Mouse (Mus musculus): ENCODE data around the gene Ttbk1. TPM values are rescaled to one million over a fixed set of nuclear protein-coding genes. Genes with fewer than 3 reads are reported as not detected.
"Not testable (repeated sequence)": the region's sequence is repeated elsewhere in the genome, so short reads cannot be mapped to it uniquely, and the experiment has no call there.

Ttbk1 gene
- 0.08 TPM in 1 of 2 replicates, not detected in the other for polyA plus RNA-seq (2015; fragmentation: Nextera tagmentation; extraction: Ambion mirVana)

DNA sequence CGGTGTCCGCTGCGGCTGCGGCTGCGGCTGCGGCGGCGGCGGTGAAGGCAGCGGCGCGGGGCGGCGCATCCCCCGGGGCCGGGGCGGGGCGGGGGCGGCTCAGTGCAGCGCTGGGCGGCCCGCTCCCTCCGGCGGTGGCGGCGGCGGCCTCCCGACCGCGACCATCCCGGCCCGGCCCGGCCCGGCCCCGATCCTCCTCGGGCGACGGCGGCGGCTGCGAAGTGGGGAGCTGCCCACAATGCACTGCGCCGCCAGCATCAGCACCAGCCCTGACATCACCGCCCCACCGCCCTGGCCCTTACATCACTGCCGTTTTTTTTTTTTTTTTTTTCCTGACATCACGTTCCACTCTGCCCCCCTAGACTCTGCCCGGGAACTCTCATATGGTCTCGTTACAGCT is at the start of gene Ttbk1:
Gene Ttbk1 (minus strand): TSS at position 245 of the 400 bp plus-strand sequence.
- no peak for DNase-seq (ENCODE audit: low spot score)

DNA sequence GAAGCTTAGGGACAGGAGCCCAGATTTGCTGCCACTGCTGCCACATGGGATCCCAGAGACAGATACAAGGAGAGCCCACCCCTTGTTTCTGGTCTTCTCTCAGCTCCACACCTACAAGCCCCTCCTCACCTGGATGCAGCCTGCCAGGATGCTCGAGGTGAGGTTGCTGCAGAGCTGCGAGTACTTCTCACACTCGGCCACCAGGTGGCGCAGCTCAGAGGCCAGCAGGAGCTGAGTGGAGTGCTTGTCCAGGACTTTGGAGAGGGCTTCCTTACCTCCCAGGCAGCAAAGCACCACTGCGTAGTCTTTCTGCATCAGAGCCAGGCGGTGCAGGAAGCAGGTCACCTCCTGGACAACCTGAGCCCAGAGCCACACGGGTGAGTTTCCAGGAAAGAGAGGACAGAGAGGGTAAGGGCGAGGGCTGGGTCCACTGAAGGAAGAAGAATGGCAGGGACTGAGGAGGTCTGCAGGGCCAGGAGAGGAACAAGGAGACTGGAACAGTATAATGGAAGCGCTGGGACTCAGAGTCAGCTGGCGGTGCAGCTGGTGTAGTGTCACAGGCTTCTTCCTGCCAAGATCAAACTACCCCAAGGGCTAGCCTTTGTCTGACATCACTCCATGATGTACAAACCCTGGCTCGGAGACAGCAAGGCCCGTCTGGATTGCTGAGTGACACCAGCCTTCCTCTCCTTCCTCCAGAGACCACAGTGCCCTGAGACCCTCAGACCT is 38.3 kb upstream of the Ttbk1 start:
- peak; percentile 74 for DNase-seq (ENCODE audit: low spot score)

DNA sequence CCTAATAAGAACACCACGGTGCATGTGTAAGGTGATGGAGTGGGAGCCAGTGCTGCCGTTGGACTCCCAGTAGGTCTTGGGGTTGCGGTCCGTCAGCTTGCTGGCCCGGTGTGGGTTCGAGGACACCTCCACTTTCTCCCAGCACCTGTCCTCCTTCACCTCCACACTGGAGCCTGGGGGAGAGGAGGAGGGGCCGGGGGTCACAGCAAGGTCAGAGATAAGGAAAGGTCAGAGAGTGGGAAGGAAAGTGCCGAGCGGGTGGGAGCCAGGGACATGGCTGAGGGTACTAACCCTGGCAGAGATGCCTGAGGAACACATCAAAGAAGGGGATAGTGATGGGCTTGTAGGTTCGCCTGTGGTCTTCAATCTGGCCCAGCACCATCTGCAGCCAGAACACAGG is 37.6 kb upstream of the Ttbk1 start:
- DNase-seq (ENCODE audit: low spot score): no peak

DNA sequence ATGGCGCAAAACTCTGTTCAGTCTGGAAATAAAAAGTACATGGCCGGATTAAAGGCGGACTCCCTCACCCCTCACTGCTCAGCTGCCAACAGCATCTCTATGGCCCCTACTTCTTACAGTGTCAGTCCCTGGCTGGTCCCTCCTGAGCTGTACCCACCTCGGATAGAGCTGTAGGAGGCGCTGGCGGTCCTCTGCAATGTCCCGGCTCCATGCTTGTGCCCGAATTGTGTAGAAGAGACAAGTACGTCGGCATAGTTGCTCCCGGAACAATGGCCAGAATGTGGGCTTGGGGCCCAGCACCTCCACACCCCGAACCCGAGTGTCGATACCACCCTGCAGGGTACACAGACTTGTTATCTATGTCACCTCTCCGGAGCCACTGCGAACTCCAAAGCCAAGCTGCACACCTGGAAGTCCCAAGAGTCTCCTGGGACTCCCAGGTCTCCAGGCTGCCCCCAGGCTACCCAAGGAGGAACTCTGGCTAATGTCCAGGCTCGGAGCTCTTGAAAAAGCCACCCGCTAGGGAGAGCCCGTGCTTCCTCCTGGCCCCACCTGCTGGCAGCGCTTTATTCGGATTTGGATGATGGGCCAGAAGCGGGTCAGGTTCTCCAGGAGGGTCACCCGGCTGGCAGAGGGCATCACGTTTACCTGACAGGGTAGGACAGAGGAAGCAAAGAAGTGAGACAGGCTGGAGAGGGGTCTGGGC is 34.6 kb upstream of the Ttbk1 start:
- no peak for DNase-seq (ENCODE audit: low spot score)

DNA sequence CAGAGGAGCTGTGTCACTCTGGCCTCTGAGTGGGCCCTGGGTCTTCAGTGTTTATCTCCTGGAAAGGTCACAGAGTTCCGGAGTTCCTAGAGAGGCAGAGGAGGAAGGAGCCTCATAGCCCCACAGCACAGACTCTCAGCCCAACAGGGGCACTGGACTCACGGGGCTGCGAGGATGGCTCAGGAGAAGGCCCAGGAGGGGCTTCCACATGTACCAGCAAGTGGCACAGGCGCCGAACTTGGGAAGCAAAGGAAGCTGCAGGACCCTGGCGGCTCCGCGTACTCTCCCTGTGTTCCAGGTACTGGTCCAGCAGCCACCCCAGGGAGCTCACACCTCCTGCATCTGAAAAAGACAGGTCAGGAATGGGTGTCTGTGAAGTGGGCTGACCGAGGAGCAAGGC is 33.7 kb upstream of the Ttbk1 start:
- no peak for DNase-seq (ENCODE audit: low spot score)

DNA sequence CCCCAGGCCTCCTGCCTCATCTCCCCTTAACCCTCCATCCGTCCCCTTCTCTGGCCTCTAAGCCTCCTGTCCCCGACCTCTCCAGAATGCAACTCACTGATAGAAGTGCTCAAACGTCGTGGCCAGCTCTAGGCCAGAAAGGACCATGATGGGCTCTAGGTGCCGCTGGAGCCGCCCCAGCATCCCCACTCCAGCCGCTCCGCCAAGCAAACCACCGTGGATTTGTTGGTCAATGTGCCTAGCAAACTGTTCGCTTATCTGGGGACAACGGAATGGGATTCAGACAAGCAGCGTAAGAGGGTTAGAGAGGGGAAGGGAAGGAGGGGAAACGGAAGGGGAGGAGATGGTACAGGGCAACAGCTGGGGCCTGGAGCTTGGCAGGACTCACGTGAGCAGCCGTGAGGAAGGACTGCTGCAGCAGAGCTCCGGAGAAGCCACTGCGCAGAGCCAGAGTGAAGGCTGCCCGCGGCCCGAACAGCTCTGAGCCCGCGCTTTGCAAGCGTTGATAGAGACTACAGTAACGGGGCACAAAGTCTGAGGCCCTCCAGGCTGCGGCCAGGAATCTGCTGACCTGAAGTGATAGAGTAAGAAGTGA is 33.0 kb upstream of the Ttbk1 start:
- DNase-seq (ENCODE audit: low spot score): peak; percentile 42

DNA sequence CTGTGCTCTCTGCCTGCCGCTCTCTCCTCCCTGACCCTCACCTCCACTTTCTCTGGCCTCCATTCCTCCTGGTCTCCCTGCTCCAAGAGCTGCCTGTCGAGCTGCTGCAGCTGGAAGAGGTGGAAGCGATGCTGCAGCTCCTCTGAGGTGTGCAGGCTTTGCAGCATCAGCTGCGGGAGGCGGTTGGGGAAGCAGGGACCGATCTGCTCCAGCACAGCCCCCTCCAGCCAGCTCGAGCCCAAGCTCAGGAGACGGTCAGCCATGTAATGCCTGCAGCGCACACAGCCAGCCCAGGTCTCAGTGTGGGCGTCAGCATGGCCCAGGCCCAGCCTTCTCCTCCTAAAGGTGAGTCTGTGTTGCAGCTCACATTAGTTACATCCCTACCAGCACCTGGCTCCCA is 32.5 kb upstream of the Ttbk1 start:
- no peak for DNase-seq (ENCODE audit: low spot score)

DNA sequence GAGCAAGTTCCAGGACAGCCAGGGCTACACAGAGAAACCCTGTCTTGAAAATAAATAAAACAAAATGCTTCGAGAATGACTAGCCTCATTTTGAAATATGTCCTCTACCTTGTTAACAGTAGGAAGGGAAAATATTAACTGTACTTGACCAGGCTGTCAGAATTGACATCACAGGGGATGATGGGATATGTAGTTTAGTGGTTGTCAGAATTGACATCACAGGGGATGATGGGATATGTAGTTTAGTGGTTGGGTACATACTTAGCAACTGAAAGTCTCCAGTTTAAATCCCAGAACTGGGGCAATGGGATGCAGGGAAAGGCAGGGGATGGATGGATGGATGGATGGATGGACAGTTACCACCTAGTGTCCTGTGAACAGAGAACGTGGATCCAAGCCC is 25.9 kb upstream of the Ttbk1 start:
- DNase-seq (ENCODE audit: low spot score): no peak

DNA sequence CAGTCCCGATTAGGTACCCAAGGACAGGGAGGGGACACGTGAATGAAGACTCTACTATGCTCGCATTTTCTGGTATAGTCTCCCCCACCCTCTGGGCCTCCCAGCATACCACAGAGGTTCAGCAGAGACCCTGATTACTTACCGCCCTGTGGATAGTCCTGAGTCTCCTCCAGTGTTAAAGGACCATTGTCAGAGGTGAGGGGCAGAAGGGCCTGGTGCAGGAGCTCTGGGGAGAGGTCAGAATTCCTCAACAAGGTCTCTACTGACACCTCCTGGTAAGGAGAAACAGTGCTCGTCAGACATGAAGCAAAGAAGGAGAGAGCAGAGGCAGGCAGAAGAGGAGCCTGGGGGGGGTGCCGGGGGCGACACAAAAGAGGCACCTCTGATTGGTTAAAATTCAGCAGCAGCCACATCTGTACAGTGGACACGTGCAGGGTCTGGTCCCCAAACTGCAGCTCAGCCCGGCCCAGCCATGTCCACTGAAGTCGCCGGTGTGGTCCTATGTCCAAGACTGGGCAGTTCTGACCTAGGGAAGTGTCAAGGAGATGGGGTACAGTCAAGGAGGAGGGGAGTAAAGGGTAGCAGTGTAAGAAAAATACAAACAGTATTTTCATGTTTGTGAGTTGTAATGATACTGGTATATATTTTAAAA is 23.7 kb upstream of the Ttbk1 start:
- DNase-seq (ENCODE audit: low spot score): peak; percentile 18

DNA sequence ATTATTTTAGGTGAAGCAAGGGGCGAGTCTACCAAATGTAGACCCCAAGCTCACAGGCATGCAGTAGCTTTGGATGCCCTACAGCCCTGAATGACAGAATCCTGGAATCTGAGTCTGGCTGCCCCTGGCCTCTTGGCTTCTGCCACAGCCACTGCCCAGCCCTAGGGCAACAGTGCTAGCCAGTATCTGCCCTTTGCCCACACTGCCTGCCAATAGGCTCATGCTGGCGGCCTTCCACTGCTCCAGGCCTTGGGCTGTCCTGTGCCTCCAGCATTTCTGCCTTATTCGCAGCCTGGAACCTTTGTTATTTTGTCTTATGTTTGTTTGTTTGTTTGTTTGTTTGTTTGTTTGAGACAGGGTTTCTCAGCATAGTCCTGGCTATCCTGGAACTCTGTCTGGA is 18.1 kb upstream of the Ttbk1 start:
- DNase-seq (ENCODE audit: low spot score): no peak

DNA sequence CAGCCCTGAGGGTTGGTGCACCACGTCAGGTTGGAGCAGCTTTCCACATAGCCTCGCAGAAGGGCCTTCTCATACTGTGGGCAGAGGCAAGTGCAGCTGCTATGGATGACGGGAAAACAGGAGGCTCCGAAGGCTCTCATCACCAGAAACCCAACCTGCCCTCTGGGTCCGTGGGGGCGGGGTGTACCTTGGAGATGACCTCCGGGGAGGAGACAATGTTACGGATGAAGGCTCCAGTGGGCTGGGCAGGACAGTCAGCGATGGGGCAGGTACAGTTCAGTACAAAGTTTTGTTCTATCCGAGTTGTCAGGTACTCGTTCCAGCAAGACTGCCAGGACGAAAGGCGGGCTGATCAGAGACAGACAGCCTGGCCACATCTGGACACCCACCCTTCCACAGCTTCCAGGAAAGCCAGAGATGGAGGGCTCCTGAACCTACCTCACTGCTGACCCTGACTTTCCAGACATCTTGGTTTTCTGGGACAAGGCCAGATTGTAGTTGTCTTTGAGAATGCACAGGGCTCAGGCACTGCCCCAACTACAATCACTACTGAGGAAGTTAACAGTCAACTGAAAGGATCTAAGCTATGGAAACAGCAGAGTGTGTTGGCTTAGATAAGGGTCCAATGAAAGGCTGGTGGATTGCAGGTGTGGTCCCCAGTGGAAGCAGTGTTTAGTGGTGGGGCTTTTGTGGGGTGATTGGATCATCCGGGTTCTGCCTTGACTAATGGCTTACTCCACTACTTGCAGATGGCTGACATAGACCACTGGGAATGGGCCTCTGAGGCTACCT is 16.6 kb upstream of the Ttbk1 start:
- DNase-seq (ENCODE audit: low spot score): no peak

DNA sequence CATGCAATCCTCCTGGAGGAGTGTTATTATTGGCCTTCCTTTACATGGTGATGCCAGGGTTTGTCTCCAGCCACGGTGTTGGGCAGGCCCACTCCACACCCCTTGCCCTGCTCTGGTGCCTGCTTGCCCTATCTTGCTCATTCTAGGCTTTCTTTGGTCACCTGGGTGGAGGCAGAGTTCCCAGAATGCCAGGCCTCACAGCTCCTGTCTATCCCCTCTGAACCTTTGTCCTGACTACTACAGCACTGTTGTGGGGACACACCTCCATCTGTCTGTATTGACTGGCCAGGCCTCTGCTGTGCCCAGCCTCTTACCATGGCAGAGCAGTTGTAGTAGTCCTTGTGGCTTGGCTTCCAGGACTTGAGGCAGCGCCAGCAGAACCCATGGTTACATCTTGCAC is 15.3 kb upstream of the Ttbk1 start:
- no peak for DNase-seq (ENCODE audit: low spot score)

DNA sequence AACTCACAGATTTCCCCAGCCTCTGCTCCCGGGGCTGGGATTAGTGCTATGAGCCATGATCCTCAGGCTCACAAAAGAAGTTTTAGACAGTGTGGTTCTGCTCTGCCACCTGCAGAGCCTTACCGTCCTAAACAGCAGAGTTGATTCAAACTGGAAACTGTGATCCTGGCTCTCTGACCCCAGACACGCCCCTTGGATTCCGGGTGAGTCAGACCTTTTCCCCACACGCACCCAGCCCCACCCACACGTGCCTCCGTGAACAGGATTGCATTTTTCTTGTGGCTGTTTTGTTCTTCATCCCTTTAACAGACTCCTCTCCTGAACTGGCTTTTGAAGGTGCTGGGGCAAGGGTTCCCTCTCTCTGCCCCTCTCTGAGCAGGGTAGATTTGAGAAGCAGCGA is 10.5 kb upstream of the Ttbk1 start:
- no peak for DNase-seq (ENCODE audit: low spot score)

DNA sequence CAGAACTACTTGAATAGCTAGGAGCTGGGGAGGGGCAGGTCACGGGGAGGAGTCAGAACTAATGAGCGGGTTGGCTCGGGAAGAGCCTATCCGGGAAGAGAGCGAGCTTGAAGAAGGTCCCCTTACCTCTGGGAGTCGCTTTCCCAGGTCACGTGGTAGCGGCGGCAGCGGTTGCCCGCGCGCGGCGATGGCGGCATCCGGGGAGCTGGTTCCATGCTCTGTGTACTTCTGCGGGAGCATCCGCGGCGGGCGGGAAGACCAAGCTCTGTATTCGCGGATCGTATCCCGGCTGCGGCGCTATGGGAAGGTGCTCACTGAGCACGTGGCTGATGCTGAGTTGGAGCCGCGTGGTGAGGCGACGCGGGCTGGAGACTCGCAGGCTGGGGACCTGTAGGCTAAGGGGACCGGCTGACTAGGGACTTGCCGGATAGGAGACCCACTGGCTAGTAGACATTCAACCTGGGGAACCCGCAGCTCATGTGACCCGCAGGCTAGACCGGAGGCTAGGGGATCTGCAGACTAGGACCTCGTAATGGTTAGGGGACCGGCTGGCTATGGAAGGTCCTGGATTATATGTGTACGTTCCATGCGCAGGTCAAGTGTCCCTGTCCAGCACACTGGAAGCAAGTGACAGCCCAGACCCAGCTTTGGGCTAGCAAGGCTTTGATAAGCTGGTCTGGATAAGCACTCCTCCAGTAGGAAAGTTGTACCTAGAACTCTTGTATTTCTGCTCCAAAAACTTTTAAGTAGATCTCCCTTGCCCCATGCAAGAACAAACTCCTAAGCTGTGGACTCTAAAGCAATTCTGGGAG is 9.4 kb upstream of the Ttbk1 start, which contains the start of gene Dnph1:
Gene Dnph1 (plus strand): TSS at position 89 of the 812 bp plus-strand sequence.
- peak; percentile 71 for DNase-seq (ENCODE audit: low spot score)

DNA sequence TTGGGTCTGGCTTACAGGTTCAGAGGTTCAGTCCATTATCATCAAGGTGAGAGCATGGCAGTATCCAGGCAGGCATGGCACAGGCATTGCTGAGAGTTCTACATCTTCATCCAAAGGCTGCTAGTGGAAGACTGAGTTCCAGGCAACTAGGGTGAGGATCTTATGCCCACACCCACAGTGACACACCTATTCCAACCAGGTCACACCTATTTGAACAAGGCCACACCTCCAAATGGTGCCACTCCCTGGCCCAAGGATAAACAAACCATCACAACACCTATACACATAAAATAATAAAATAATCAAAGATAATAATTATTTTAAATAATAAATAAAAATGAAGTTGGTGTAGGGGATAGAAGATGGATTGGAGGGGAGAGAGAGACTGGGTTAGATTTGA is 8.6 kb upstream of the Ttbk1 start:
- not testable (repeated sequence) for DNase-seq (ENCODE audit: low spot score)

DNA sequence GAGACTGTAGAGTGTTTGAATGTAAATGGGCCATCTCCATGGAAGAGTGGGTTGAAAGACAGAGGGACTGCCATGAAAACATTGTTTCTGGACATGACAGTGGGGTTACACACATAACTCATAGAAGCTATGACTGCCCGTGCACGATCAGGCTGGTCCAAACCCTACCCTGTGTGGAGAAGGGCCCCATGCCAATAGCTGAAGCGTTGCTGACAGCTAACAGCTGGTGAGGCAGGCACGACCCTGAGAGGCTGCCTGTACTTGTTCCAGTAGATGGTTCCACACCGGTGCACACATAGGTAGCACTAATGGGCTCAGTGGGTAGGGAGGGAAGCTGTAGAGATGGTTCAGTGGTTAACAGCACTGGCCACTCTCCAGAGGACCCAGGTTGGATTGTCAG is 8.0 kb upstream of the Ttbk1 start:
- DNase-seq (ENCODE audit: low spot score): no peak

DNA sequence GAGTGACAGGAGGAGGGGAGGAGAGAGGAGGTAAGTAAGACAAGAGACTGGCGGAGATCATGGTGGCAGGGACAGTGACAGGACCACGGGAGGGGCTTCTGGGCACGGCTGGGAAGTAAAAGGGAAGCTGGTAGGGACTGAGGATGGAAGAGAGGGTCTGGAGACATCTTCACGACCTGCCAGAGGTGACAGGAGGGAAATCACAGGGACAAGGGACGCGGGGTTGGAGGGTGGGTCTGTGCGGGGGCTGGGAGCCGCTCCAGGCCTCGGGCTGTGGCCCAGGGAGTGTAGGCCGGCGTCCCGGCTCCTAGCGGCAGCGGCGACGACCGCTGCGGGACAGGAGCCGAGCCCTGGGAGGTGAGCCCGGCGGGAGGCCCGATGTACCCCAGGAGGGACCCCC is 480 bp downstream of the Ttbk1 start:
- DNase-seq (ENCODE audit: low spot score): no peak

DNA sequence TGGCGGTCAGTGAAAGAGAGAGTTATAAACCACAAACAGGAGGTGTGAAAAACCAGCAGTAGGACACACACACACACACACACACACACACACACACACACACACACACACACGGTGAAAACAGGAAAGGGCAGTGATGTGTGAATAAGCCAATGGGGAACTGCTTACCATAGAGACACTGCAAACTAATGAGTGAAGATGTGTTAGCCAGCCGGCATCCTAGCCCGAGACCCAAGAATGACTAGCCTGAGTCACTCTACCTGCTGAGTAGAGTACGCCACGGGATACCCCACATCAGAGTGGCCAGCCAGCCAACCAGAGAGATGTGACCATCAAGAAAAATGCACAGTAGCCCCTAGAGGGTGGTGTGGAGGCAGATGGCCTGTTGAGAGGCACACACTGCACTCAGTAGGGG is 3.0 kb downstream of the Ttbk1 start:
- no peak for DNase-seq (ENCODE audit: low spot score)

DNA sequence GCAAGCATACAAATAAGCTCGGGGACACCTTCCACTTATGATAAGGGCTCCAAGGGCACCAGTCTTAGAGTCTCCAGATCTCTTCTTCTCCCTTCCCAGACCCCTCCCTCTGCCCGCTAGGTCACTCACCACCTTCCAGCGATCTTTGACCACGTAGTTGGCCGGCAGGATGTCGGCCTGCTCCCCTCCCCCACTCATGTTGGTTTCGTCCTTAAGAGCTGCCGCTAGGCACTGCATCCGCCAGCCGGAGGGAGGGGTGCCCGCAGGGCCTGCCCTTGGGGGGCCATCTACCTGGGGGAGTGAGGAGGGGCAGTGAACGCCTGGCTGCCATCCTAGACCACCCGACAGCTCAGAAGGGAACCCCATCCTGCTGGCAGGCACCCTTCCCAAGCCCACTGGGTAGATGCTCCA is 3.4 kb downstream of the Ttbk1 start:
- no peak for DNase-seq (ENCODE audit: low spot score)

DNA sequence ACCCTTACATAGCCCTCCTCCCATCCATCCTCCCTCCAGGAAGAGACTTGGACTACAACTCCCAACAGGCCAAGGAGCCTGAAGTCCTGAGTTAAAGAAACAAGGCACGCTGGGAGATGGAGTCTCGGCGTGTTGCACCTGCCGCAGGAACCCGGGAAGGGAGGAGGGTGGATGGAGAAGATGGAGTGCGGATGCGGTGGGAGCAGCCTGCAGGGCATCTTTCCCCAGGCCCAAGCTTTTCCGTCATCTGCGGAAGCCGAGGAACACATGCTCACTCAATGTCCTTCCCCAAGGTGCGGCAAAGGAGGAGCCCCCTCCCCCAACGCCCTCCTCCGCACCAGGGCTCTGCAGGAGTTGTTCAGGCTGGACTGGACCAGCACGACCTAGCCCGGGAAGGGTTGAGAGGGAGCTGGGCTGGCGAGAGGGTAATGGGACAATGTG is 3.9 kb downstream of the Ttbk1 start:
- no peak for DNase-seq (ENCODE audit: low spot score)
